Mouse (Mus musculus) left cerebral cortex, postnatal 4 days (tissue): ENCODE results near the gene Sspn. TPM values are rescaled to one million over a fixed set of nuclear protein-coding genes. Genes with fewer than 3 reads are reported as not detected.

Experiments used
- DNase-seq: peaks from one replicate; pipeline ENCODE4 v3.0.0-alpha.2; 2022
- intact Hi-C: fragments of 180-260 bp; cut with DNase I; formaldehyde crosslinking; loops from one replicate; pipeline ENCODE4 v1.15.1; 2025
- total RNA-seq, 2 experiments: library from RNA; stranded (reverse); gene quantifications; 2 replicates each; pipeline ENCODE4 v1.2.3; 2021

Gene Sspn
- total RNA-seq, 2 experiments from 2014 or later, result 3.3 to 4.0 TPM

DNA sequence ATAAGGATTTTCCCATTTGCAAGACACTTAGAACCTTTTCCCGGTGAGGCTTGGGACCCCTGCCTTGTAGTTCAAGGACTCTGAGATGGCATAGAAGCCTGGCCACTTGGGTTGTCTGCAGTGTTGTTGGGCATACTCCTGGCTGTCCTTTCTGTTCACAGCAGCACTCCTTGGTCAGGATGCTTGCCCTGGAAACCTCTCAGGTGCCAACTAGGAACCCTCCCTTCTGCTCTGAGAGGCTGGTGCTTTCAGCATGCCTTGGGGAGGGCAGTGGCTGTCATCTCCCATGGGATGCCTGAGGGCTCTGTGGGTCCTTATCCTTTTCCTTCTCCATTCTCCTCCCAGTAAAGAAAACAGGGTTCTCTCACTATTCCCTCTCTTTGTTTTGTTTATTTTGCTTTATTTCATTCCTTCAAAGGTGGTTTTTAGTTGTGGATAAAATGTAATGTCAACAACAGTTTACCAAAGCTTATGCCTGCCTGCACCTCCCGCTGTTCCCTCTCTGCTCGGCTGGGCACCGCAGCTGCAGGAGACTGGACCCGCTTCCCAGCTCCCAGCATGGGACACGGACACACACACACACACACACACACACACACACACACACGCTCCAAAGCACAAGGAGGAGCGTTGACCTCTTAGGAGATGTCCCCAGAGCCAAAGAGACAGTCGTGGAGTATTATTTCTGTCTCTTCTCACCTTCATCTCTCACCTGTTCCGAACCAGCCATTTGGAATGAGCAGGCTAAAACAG lies 77.9 kb downstream of the Sspn start:
- intact Hi-C loops, result no loop called here
- DNase-seq, result no peak

- intact Hi-C loops, result no loop called here
- DNase-seq, result peak; percentile 55
These were observed 78.8 kb downstream of the Sspn start for GRCm38 (mm10) chr6:146010093-146010764.

GRCm38 (mm10) chr6:146014312-146014711 lies 82.9 kb downstream of the Sspn start:
- no peak for DNase-seq
- intact Hi-C loops, result no loop called here

Other genes with a start within 250 kb of the Sspn start
- gene Rassf8, start 184.9 kb upstream of the Sspn start, total RNA-seq, result 10 to 100 TPM; 14.9 to 18.7 TPM
- 1 to 10 TPM; 5.2 to 6.0 TPM for gene Bhlhe41, start 66.1 kb upstream of the Sspn start, total RNA-seq